Mouse (Mus musculus) liver, embryonic 13.5 days (tissue): ENCODE measurements around the gene Plekhj1. TPM values are rescaled to one million over a fixed set of nuclear protein-coding genes. Genes with fewer than 3 reads are reported as not detected.

ENCODE experiments used
- ATAC-seq: fragments of 200-750 bp; cut with Nextera tagmentation; 2 replicates; pipeline ENCODE4 v1.8.0; 2017; ENCODE audit warnings: low read depth, mild to moderate bottlenecking, moderate number of reproducible peaks, moderate library complexity
- DNase-seq: peaks from one replicate; pipeline ENCODE4 v3.0.0; 2022
- H3K27ac ChIP-seq: fragments of 300-500 bp; sonication (generic); 2 replicates; pipeline ENCODE4 v1.5.1; 2015; ENCODE audit warnings: moderate library complexity, mild to moderate bottlenecking, inconsistent platforms
- H3K27me3 ChIP-seq: fragments of 300-500 bp; sonication (generic); 2 replicates; pipeline ENCODE4 v1.6.1; 2015; ENCODE audit warnings: mild to moderate bottlenecking, inconsistent platforms
- H3K36me3 ChIP-seq: fragments of 300-500 bp; sonication (generic); 2 replicates; pipeline ENCODE4 v1.6.1; 2015; ENCODE audit warnings: mild to moderate bottlenecking, inconsistent platforms
- H3K4me1 ChIP-seq: fragments of 300-500 bp; sonication (generic); replicated peaks from 2 replicates; pipeline ENCODE4 v1.6.1; 2015; ENCODE audit warnings: inconsistent platforms
- H3K4me2 ChIP-seq: fragments of 300-500 bp; sonication (generic); 2 replicates; pipeline ENCODE4 v1.6.1; 2015; ENCODE audit warnings: inconsistent platforms, mild to moderate bottlenecking, moderate library complexity
- H3K4me3 ChIP-seq: fragments of 300-500 bp; sonication (generic); replicated peaks from 2 replicates; pipeline ENCODE4 v1.5.1; 2015; ENCODE audit warnings: mild to moderate bottlenecking, inconsistent platforms
- H3K9ac ChIP-seq: fragments of 300-500 bp; sonication (generic); 2 replicates; pipeline ENCODE4 v1.6.1; 2015; ENCODE audit warnings: mild to moderate bottlenecking, inconsistent platforms
- H3K9me3 ChIP-seq: fragments of 300-500 bp; sonication (generic); replicated peaks from 2 replicates; pipeline ENCODE4 v1.6.1; 2016; ENCODE audit warnings: inconsistent platforms
- WGBS: fragments of 180-500 bp; shearing (Covaris S2); methylation state at CpG from one replicate; pipeline ENCODE4 v1.1.7; 2015; ENCODE audit not compliant: insufficient replicate concordance; 5-methylcytosine and 5-hydroxymethylcytosine counted together
- polyA plus RNA-seq: library from polyadenylated mRNA; unstranded; fragments of >200 nt; fragmentation: Nextera tagmentation; extraction: Ambion mirVana; gene quantifications from 2 replicates; pipeline ENCODE4 v1.2.1, GENCODE M21; 2015

The Plekhj1 gene
- polyA plus RNA-seq, 1 experiment from 2014 or later = 105 TPM

DNA sequence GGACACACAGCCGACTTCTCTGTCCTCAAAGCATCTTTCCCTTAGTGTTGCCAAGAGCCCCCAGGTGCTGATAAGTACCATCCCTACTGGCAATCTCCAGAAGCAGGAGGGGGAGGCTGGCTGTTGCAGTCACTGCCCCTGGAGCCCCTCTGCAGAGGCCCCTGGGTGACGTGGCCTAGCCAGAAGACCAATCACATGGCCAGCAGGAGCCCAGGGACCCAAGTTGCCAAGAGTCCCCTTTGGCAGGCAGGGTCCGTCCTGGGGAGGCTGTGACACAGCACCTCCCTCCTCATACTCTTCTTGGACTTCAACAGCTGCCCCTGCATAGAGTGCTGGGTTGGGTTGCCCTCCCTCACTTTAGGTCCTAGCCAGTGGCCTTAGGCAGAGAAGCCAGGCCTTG, 4.6 kb upstream of the Plekhj1 start:
- H3K27ac ChIP-seq = no peak overlapping the region
- no peaks in the 10 kb centered on the region for H3K9me3 ChIP-seq
- no peak for DNase-seq
- 78% methylated on average over 3 of the region's 3 CpGs for WGBS
- peaks cover 55% of the 10 kb centered on the region for H3K36me3 ChIP-seq
- peaks cover 62% of the 10 kb centered on the region for H3K4me1 ChIP-seq
- H3K4me3 ChIP-seq = no peak overlapping the region
- no peak overlapping the region for H3K9ac ChIP-seq
- H3K27me3 ChIP-seq = peaks cover 19% of the 10 kb centered on the region
- ATAC-seq = no peak
- H3K4me2 ChIP-seq = no peak overlapping the region

DNA sequence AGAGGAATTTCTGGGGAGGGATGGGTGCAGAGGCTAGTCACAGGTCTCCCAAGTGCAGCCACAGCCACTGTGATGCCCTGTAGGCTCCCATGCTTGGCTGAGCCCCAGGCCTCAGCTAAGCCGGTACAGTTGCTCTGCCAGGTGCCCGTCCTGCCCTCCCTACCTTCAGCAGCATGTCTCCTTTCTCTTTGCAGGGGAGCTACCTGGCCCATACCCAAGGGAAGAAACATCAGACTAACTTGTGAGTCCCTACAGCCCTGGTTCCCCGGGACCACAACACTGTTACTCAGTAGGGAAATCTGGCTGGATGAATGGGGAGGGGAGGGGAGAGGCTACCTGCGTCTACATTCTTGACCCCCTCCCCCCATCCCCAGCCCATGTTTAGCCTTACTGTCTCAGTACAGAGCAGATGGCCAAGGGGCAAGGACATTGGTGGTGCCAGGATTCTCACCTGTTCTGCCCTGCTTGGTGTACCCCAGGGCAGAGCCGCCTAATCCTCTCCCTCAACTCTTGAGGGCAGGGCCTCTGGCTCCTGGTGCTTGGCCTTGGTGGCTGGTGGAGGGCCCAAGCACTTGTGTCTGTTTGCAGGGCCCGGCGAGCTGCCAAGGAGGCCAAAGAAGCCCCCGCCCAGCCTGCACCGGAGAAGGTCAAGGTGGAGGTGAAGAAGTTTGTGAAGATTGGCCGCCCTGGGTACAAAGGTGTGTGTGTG, 3.9 kb upstream of the Plekhj1 start:
- 86% methylated on average over 10 of the region's 10 CpGs for WGBS
- Histone ChIP-seq H3K4me3 (no peak overlapping the region), H3K4me1 (peaks cover 56% of the 10 kb centered on the region), H3K27ac (no peak overlapping the region), H3K27me3 (peaks cover 13% of the 10 kb centered on the region), H3K4me2 (no peak overlapping the region), H3K9me3 (no peaks in the 10 kb centered on the region), H3K9ac (no peak overlapping the region), H3K36me3 (peaks cover 55% of the 10 kb centered on the region)
- DNase-seq = no peak
- ATAC-seq = no peak

DNA sequence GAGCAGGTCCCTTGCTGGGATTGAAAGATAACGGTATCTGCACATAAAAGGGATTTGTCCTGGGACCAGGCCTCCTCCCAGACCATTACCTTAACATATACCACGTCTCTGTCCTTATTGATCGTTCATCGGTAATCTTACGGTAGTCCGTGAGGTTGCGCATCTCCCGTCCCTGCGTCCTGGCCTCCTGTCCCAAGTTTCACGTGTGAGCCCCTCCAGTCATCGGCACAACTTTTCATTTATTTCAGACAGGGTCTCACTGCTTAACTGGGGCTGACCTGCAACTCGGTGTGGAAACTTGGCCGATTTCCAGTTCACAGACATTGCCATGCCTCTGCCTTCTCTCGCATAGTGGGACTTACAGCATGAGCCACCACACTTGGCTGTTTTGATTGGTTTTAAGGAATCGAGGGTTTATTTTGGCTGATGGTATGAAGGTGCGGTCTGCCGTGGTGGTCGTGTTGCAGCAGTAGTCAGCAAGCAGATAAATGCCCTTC, 692 bp upstream of the Plekhj1 start:
- Histone ChIP-seq H3K9ac (peak overlapping the region; percentile 95), H3K4me3 (peak overlapping the region; percentile 90), H3K9me3 (no peaks in the 10 kb centered on the region), H3K36me3 (peaks cover 67% of the 10 kb centered on the region), H3K27ac (peak overlapping the region; percentile 92), H3K4me1 (peaks cover 44% of the 10 kb centered on the region), H3K4me2 (peak overlapping the region; percentile 78), H3K27me3 (no peaks in the 10 kb centered on the region)
- ATAC-seq (no peak), DNase-seq (no peak)
- 1% methylated on average over 18 of the region's 18 CpGs for WGBS

DNA sequence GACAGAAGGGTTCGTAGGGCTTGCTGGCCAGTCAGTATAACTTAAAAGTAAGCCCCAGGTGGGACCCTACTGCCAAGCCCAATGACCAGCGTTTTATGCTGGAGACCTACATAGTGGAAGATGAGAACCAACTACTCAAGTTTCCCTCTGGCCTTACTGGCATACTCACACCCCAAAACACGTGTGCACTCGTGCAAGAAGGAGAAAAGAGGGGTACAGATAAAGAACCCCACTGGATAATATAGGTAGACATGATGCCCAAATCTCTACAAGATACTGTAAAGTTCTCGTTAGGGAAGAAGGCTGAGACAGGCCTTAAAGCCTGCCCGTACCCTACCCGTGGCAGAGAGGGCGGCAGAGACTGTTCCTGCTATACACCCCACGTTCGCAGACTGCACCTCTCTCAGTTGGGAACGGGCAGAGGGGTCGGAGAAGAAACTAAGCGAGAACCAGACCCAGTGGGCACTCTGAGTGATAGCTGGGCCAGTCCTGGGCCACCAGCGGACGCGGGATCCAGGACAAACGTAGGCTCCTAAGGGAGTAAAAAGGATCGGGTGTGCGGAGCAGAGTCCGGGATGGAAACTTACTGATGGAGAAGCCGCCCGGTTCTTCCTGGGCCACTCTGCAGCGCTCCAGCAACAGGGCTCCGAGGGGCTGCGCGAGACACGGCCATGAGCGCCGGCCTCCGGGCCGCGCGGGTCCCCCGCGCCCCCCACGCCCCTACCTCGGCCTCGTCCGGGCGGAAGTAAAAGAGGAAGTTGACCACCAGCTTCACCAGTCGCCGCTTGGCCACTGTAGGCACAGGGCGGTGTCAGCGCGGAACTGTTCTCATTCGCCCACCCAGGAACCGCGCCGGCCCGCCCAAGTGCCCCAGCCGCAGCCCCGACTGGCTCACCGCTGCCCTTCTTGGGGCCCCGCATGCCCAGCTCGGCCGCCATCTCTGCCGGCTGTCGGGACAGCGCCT, 958 bp downstream of the Plekhj1 start:
- Histone ChIP-seq H3K27me3 (no peaks in the 10 kb centered on the region), H3K4me2 (peak overlapping the region; percentile 78), H3K4me3 (peak overlapping the region; percentile 90), H3K36me3 (peaks cover 67% of the 10 kb centered on the region), H3K9ac (peak overlapping the region; percentile 95), H3K9me3 (no peaks in the 10 kb centered on the region), H3K4me1 (peaks cover 48% of the 10 kb centered on the region), H3K27ac (peak overlapping the region; percentile 92)
- WGBS = 2% methylated on average over 59 of the region's 59 CpGs
- DNase-seq (no peak), ATAC-seq (peak; percentile 59)

DNA sequence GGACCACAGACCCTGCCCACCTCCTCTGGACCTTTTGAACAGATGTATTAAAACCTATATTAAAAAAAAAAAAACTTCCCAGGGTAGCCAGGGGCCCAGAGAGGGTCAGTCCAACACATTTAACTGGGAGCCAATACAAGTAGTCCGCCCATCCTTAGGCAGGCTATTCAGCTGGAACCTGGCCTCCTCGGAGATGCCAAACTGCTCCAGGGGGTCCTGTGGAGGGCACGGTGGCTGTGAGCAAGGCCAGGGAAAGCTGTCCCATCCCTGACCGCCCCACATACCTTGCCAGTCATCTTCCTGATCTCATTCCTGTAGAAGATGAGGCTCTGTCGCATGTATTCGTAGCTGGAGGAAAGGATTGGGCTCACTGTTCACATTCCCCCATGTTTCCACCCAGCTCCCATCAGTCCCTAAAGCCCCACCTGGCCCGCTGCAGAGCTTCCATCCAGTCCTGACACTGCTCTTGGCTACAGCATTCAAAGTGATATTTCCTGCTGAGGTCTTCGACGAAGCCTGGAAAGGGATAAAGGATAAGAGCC, 2.0 kb downstream of the Plekhj1 start:
- peaks cover 67% of the 10 kb centered on the region for H3K36me3 ChIP-seq
- no peak for ATAC-seq
- no peaks in the 10 kb centered on the region for H3K27me3 ChIP-seq
- 82% methylated on average over 9 of the region's 9 CpGs for WGBS
- H3K4me2 ChIP-seq = peak overlapping the region; percentile 78
- H3K4me1 ChIP-seq = peaks cover 54% of the 10 kb centered on the region
- H3K9ac ChIP-seq = peak overlapping the region; percentile 95
- H3K9me3 ChIP-seq = no peaks in the 10 kb centered on the region
- no peak for DNase-seq
- H3K27ac ChIP-seq = peak overlapping the region; percentile 92
- H3K4me3 ChIP-seq = peak overlapping the region; percentile 90

DNA sequence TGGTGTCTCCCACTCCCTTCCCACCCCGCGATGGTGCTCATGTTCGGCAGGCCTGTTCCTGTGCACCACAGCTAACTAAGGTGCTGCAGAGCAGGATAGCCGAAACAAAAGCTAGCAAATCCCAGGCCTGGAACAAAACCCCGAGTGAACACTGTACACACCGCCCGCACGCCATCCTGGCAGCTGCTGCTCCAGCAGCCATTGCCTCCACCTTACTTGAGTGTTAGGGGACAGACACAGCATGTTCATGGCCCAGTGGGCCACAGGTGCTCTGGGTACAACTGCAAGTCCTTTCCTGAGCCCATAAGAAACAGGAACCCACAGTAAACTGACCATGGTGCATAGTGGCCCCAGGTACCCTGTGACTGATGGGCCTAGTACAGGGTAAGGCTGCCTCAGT, 3.7 kb downstream of the Plekhj1 start:
- WGBS = 91% methylated on average over 8 of the region's 8 CpGs
- peak overlapping the region; percentile 1; the same call in 1 of the 2 replicates for H3K27ac ChIP-seq
- no peak for DNase-seq

DNA sequence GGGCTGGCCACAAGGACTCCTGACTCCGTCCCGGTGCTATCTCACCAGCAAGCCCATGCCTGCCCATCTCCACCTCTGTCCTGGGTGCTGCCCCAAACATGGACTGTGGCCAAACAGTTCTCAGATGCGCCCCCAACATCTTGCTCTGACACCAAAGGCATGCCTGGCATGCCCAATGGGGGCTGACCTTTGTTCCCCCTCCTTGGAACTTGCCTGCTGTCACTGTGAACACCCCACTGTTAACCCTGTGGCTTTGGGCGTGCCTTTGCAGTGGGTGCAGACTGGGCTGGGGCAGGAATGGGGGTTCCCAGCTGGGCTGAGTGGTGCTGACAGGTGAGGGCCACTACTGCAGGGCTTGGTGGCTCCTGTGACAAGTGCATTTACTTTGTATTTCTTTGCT, 4.6 kb downstream of the Plekhj1 start:
- Histone ChIP-seq H3K27me3 (no peaks in the 10 kb centered on the region), H3K4me2 (no peak overlapping the region), H3K36me3 (peaks cover 78% of the 10 kb centered on the region), H3K9ac (no peak overlapping the region), H3K27ac (no peak overlapping the region), H3K4me1 (peaks cover 37% of the 10 kb centered on the region), H3K4me3 (no peak overlapping the region), H3K9me3 (no peaks in the 10 kb centered on the region)
- no peak for ATAC-seq
- WGBS = 86% methylated on average over 4 of the region's 4 CpGs
- DNase-seq = no peak

More for the DNA sequence above, 3.7 kb downstream of the Plekhj1 start:
- Histone ChIP-seq H3K4me3 (no peak overlapping the region), H3K4me1 (peaks cover 44% of the 10 kb centered on the region), H3K4me2 (no peak overlapping the region), H3K9ac (no peak overlapping the region), H3K36me3 (peaks cover 70% of the 10 kb centered on the region), H3K9me3 (no peaks in the 10 kb centered on the region), H3K27me3 (no peaks in the 10 kb centered on the region)
- ATAC-seq = no peak

DNA sequence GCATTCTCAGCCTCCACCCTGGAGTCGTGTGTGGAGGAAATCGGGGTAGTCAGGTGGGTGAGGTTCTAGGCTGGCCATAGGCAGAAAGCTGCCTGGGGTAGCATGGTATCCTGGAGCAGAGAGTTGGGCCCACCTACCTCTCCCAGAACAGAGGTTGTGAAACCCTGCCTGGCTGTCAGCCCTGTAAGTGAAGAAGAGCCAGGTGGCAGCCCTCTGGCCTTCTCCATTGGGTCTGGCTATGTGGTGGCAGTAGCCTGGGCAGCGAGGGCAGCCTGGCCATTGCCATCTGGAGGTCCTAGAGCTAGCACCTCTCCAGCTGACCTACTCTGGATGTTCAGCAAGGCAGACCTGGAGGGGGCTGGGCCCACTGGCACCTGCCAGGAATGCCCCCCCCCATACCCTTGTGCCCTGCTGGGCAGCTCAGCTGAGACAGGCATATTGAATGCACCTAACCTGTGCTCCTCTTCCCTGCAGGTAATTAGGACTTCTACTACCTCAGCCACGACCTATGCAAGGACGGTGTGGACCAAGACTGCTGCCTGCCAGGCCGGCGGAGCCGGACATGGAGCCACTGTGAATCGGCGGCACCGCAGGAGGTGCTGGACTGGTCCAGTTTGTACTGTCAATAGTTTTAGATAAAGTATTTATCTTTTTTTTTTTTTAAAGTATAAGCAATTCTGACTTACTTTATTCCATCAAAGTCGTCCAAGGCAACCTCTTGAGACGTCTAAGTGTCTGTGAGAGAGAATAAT, 5.2 kb downstream of the Plekhj1 start:
- Histone ChIP-seq H3K27me3 (no peaks in the 10 kb centered on the region), H3K9me3 (no peaks in the 10 kb centered on the region), H3K9ac (no peak overlapping the region), H3K36me3 (peaks cover 84% of the 10 kb centered on the region), H3K27ac (no peak overlapping the region), H3K4me2 (no peak overlapping the region), H3K4me1 (peaks cover 37% of the 10 kb centered on the region), H3K4me3 (no peak overlapping the region)
- DNase-seq = no peak
- WGBS = 88% methylated on average over 13 of the region's 13 CpGs
- no peak for ATAC-seq

DNA sequence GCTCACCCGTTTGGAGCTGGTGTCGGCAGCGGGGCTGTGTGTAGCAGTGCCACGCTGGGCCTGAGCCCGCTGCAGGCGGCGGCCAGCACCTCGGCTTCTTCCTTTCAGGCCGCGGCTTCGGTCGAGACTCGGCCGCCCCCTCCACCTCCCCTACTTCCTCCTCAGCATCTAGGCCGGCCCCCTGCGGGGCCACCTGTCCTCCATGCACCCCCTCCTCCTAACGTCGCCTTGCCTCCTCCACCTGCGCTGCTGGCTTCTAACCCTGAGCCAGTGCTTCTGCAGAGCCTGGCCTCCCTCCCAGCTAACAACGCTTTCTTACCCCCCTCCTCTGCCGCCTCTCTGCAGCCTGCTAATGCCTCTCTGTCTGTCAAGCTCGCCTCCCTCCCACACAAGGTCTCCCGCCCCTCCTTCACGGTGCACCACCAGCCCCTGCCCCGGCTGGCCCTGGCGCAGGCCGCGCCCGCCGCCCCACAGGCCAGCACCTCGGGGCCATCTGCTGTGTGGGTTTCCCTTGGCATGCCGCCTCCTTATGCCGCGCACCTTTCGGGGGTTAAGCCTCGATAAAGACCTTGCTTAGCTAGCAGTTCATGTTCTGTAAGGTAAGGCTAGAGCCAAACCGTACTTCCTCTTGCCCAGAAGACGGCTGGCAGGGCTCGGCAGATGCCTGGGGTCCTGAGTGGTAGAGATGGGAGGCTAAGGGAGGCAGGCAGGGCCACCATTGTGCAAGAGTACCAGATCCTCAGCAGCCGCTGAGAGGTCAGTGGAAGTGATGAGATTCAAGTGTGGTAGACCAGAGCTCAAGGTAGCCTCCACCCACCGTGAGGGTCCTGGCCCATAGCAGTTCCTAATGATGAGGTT, 6.0 kb downstream of the Plekhj1 start:
- peaks cover 92% of the 10 kb centered on the region for H3K36me3 ChIP-seq
- H3K9me3 ChIP-seq = no peaks in the 10 kb centered on the region
- H3K27me3 ChIP-seq = no peaks in the 10 kb centered on the region
- no peak overlapping the region for H3K9ac ChIP-seq
- no peak for ATAC-seq
- no peak overlapping the region for H3K4me2 ChIP-seq
- no peak for DNase-seq
- 64% methylated on average over 41 of the region's 41 CpGs for WGBS
- H3K4me3 ChIP-seq = no peak overlapping the region
- H3K27ac ChIP-seq = no peak overlapping the region
- peaks cover 37% of the 10 kb centered on the region for H3K4me1 ChIP-seq

DNA sequence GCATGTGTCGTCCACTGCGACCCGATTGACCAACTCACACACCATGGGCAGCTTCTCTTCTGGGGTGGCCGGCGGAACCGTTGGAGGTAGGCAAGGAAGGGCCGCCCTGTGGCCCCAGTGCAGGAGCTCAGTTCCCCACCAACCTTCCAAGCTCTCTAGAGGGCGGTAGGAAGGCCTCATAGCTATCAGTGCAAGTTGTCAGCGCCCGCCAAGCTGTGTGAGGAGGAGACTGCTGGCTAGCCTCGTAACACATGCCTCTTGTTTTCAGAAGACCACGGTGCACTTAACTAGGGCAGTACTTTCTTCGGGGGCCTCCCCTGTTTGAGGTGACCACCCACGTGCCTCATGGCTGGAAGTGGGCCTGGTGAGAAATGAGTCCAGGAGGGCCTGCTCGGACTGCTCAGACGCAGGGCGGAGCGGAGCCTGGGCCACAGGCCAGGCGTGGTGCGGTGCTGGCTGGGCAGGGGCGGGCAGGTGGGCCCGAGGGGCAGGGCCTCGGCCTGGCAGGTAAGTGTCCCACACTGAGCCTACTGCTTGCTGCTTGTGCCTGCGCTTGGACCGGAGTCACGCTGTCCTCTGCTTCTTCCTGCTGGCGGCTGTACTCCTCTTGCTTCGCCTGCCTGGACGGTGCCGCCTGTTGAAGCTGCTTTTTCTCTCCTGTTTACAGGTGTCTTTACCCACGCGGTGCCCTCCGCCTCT, 6.8 kb downstream of the Plekhj1 start:
- Histone ChIP-seq H3K4me2 (no peak overlapping the region), H3K27ac (no peak overlapping the region; the same call in 1 of the 2 replicates), H3K27me3 (no peaks in the 10 kb centered on the region), H3K36me3 (peaks cover 99% of the 10 kb centered on the region), H3K4me3 (no peak overlapping the region), H3K9me3 (no peaks in the 10 kb centered on the region), H3K9ac (no peak overlapping the region), H3K4me1 (peaks cover 29% of the 10 kb centered on the region)
- WGBS = 76% methylated on average over 33 of the region's 33 CpGs
- no peak for ATAC-seq
- DNase-seq = no peak
